Mouse (Mus musculus) layer of hippocampus, adult 9-10 months (tissue): Measurements from ENCODE around the gene Ebf3.

Source experiments
- DNase-seq: peaks from one replicate; pipeline ENCODE4 v3.0.0; 2022; ENCODE audit warnings: low spot score

Gene Ebf3

GRCm38 (mm10) chr7:137313904-137314691 is at the start of gene Ebf3:
Gene Ebf3, minus strand, starts transcription at chr7:137314445.
- DNase-seq = no peak

- no peak for DNase-seq
Measured at GRCm38 (mm10) chr7:137346860-137347259, 32.6 kb upstream of the Ebf3 start.

- DNase-seq = no peak
Measured at GRCm38 (mm10) chr7:137346068-137346467, 31.8 kb upstream of the Ebf3 start.

DNA sequence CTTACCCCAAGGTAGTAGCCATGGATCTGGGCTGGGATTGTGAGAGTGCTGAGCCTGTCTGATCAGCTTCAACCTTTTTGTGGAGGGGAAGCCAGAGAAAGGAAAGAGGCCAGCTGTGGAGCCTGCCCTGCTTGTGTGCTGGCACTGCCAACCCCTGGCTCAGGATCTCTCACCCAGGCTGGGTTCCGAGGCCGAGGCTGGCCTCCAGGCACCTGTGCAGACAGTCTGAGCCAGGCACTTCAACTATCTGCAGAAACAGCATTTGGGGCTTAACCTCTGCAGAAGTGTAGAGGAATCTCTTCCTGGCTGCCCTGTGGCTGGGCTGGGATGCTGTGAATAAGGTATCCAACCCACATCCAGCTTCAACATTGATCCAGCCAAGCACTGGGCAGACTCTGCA is 19.7 kb upstream of the Ebf3 start:
- DNase-seq = no peak

- no peak for DNase-seq
Measured at GRCm38 (mm10) chr7:137322926-137323325, 8.7 kb upstream of the Ebf3 start.

- DNase-seq = no peak
Measured at GRCm38 (mm10) chr7:137321961-137322784, 7.9 kb upstream of the Ebf3 start.

- no peak for DNase-seq
Measured at GRCm38 (mm10) chr7:137321141-137321813, 7.0 kb upstream of the Ebf3 start.

GRCm38 (mm10) chr7:137320320-137320719 is 6.1 kb upstream of the Ebf3 start:
- no peak for DNase-seq

- no peak for DNase-seq
Measured at GRCm38 (mm10) chr7:137318924-137319885, 5.0 kb upstream of the Ebf3 start.

- no peak for DNase-seq
Measured at GRCm38 (mm10) chr7:137318383-137318775, 4.1 kb upstream of the Ebf3 start.

GRCm38 (mm10) chr7:137317659-137318382 is 3.6 kb upstream of the Ebf3 start:
- no peak for DNase-seq

DNA sequence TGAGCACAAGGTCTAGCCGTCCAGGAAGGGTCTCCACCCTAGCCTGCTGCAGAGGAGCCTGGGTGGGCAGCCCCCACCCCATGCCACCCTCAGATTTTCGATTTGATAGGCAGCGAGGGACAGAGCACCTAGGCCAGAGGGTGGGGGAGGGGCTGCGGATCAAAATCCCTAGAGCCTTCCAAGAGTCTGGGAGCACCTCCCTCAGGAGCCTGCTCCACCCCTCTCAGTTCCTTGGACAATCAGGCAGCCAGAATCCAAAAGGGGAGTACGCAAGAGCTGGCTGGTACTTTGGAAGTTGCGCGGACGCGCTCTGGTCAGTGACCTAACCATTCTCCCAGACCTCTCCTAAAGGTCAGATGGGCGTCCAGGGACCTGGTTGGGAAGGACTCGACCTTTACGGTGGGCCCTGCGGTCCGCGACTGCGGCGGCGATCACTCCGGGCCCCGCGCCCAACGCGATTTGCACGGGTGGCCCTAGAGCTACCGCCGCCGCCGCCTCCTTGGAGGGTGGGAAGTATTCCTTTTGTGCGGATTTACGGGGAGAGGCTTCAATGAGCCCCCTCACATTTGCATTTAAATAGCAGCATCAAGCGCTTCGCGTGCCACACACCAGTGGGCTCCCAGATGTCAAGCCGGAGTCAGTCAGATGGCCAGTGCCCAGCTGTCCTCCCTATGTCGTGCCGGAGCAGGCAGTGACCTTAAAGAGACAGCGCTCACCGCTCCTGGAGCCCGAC is 2.8 kb upstream of the Ebf3 start:
- DNase-seq = no peak

DNA sequence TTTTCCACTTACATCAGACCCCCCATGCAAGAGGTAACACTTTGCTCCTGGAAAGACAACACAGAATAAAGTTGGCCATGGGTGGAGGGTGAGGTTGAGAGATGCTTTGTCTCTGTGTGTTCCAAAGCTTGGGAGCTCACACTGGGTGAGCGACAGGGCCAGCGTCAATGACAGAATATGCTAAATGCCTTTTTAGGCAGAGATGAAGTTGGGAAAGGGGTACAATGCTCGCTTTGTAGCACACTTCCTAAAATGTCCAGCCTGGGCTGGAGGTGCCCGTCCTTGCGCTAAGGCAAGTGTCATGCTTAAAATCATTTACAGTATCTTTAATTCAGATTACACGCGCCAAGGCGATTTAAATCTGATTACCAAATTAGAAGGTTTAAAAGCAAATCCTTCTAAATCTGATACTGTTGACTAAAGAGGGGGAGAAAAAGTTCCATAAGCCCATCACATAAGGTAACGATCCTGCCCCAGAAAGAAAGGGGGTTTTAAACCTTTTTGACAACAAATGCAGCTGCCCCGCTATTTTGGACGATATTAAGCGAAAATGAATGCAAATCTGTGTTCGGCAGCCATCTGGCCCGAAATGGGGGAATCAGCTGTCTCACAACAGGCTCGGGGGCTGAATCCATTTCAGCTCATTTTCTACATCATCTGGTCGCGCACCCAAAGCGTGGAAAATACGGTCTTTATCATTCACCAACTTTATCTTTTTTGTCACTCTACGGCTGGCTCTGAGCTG is 2.1 kb upstream of the Ebf3 start:
- no peak for DNase-seq

DNA sequence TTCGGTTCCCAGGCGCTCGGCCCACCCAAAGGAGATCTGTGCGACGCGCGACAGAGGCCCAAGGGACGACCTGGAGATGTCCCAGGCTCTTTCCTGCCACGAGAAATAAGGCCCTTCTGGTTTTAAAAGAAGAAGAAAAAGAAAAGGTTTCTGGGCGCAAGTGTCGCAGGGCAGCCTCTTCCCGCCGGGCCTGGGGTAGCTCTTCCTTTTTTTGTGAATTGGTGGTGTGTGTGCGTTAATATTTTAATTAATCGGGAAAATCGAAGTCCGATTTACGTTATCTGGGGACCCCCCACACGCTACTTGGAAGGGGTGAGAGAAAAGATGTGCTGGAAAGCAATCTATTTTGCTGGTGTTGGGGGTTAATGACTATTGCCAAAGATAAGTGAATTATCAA is 1.3 kb upstream of the Ebf3 start:
- no peak for DNase-seq

GRCm38 (mm10) chr7:137314710-137315543 is 682 bp upstream of the Ebf3 start:
- no peak for DNase-seq

DNA sequence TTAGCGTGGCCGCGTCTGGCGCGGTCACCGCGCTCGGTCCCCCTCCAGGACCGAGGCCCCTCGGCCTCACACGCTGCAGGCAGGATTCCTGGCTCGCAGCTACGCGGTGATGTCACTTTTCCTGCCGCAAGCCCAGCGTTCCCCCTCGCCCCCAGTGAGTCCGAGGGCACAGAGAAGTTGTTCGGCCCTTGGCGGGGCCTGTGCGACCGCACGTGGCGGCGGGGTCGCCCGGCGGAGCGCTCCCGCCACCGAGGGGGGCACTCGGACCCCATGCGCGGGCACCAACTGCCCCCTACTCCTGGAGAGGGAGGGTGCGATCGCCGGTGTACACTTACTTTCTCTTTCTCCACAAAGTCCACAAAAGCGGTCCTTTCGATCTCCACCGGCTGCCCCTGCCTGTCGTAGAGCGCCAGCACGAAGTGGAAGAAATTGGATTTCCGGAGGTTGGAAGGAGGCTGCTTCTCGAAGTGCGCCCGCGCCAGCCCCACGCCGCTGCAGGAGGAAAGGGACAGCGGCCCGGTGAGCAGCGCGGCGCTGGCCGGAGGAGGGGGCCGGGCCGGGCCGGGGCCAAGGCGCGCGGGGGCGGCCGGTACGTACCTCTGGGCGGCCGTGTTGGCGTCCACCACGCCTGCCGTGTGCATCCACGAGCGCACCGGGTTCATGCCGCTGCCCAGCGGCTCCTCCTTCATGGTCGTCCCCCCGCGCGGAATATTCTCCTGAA is 902 bp downstream of the Ebf3 start:
- DNase-seq = no peak

GRCm38 (mm10) chr7:137312933-137313182 is 1.4 kb downstream of the Ebf3 start:
- DNase-seq = no peak
